Mouse (Mus musculus): ENCODE measurements at regions not wholly inside any gene's neighbourhood (a gene's known extent, or its start where the extent isn't known, plus 50 kb on each side); places are given as distances from the start of the nearest gene placed in this dataset.

GRCm38 (mm10) chr1:158124902-158125301 lies 231.2 kb downstream of the Brinp2 start:
- no peak for ATAC-seq (replicated peaks; ENCODE audit: low read depth, poor library complexity, severe bottlenecking)

GRCm38 (mm10) chr1:158126272-158126671 lies 229.9 kb downstream of the Brinp2 start:
- ATAC-seq (replicated peaks; ENCODE audit: low read depth, poor library complexity, severe bottlenecking), result no peak

GRCm38 (mm10) chr1:158129243-158129770 lies 226.8 kb downstream of the Brinp2 start:
- ATAC-seq (replicated peaks; ENCODE audit: low read depth, poor library complexity, severe bottlenecking), result no peak

GRCm38 (mm10) chr1:158147525-158147924 lies 208.6 kb downstream of the Brinp2 start:
- no peak for ATAC-seq (replicated peaks; ENCODE audit: low read depth, poor library complexity, severe bottlenecking)

GRCm38 (mm10) chr1:158148035-158148434 lies 208.1 kb downstream of the Brinp2 start:
- ATAC-seq (replicated peaks; ENCODE audit: low read depth, poor library complexity, severe bottlenecking), result no peak

GRCm38 (mm10) chr1:158161111-158161510 lies 195.0 kb downstream of the Brinp2 start:
- ATAC-seq (replicated peaks; ENCODE audit: low read depth, poor library complexity, severe bottlenecking), result no peak

- ATAC-seq (replicated peaks; ENCODE audit: low read depth, poor library complexity, severe bottlenecking), result no peak
Measured at GRCm38 (mm10) chr1:158161533-158161932, 194.6 kb downstream of the Brinp2 start.

- no peak for ATAC-seq (replicated peaks; ENCODE audit: low read depth, poor library complexity, severe bottlenecking)
Measured at GRCm38 (mm10) chr1:158163411-158163810, 192.7 kb downstream of the Brinp2 start.

GRCm38 (mm10) chr1:158170006-158170405 lies 186.1 kb downstream of the Brinp2 start:
- ATAC-seq (replicated peaks; ENCODE audit: low read depth, poor library complexity, severe bottlenecking), result no peak

- ATAC-seq (replicated peaks; ENCODE audit: low read depth, poor library complexity, severe bottlenecking), result no peak
Measured at GRCm38 (mm10) chr1:158180095-158180494, 176.0 kb downstream of the Brinp2 start.

GRCm38 (mm10) chr1:158181296-158181695 lies 174.8 kb downstream of the Brinp2 start:
- no peak for ATAC-seq (replicated peaks; ENCODE audit: low read depth, poor library complexity, severe bottlenecking)

GRCm38 (mm10) chr1:158187651-158188050 lies 168.5 kb downstream of the Brinp2 start:
- ATAC-seq (replicated peaks; ENCODE audit: low read depth, poor library complexity, severe bottlenecking), result no peak

GRCm38 (mm10) chr1:158192841-158193551 lies 163.1 kb downstream of the Brinp2 start:
- ATAC-seq (replicated peaks; ENCODE audit: low read depth, poor library complexity, severe bottlenecking), result no peak

- no peak for ATAC-seq (replicated peaks; ENCODE audit: low read depth, poor library complexity, severe bottlenecking)
Measured at GRCm38 (mm10) chr1:158193968-158194565, 162.1 kb downstream of the Brinp2 start.

Data from common myeloid progenitor, adult 5-6 weeks (primary cell).